Mouse (Mus musculus): Measurements from ENCODE around the gene Rbpms2. TPM values are rescaled to one million over a fixed set of nuclear protein-coding genes. Genes with fewer than 3 reads are reported as not detected.

Rbpms2 gene
- polyA plus RNA-seq, 1 experiment: 68.4 TPM

DNA sequence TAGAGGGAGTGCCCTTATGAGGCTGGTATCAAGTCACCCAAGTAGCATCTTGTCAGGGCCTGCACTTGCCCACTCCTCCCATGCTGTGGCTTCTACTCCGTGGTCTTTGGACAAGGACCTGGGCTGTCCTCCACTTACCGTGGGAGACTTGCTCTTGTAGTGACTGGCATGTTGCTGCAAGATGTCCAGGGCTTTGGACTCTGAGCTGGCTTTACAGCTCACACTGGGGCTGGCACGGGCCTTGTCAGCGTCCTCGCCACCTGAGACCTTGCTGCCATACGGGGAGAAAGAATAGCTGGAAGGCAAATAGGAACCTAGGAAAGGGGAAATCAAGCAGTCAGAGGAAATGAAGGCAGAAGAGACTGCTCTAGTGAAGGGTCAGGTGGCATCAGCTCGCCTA is 67.9 kb downstream of the Rbpms2 start:
- Histone ChIP-seq H3K4me3 (replicated peaks; ENCODE audit: control insufficient read depth, low read depth, low read length) (no peak overlapping the region), H3K4me1 (ENCODE audit: control insufficient read depth, insufficient read depth, low read length) (peaks cover 3% of the 10 kb centered on the region), H3K27ac (ENCODE audit: control insufficient read depth, insufficient read depth, low read depth, low read length, poor library complexity) (no peak overlapping the region)
- 68% methylated on average over 7 of the region's 7 CpGs for WGBS
- TF ChIP-seq POLR2A (IDR thresholded peaks at IDR 0.05; ENCODE audit: borderline replicate concordance, control insufficient read depth, low read depth, low read length) (no peak), CTCF (IDR thresholded peaks at IDR 0.05; ENCODE audit: control insufficient read depth, insufficient read depth, low read length) (no peak)

DNA sequence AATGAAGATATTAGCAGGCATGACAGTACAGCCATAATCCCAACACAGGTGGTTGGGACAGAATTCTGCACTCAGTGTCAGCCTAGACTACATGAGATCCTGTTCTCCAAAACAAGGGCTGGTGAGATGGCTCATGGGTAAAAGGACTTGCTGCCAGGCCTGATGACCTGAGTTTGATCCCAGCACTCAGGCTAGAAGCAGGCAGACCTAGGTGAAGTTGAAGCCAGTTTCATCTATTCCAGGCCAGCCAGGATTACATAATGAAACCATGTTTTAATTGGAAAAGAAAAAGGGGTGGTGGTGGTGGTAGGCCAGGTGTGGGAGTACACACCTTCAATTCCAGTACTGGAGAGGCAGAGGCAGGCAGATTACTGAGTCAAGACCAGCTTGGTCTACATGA is 68.5 kb downstream of the Rbpms2 start:
- TF ChIP-seq CTCF (IDR thresholded peaks at IDR 0.05; ENCODE audit: control insufficient read depth, insufficient read depth, low read length): no peak
- TF ChIP-seq POLR2A (IDR thresholded peaks at IDR 0.05; ENCODE audit: borderline replicate concordance, control insufficient read depth, low read depth, low read length): no peak
- H3K4me1 ChIP-seq (ENCODE audit: control insufficient read depth, insufficient read depth, low read length): peaks cover 2% of the 10 kb centered on the region
- no peak overlapping the region for H3K4me3 ChIP-seq (replicated peaks; ENCODE audit: control insufficient read depth, low read depth, low read length)
- H3K27ac ChIP-seq (ENCODE audit: control insufficient read depth, insufficient read depth, low read depth, low read length, poor library complexity): no peak overlapping the region

DNA sequence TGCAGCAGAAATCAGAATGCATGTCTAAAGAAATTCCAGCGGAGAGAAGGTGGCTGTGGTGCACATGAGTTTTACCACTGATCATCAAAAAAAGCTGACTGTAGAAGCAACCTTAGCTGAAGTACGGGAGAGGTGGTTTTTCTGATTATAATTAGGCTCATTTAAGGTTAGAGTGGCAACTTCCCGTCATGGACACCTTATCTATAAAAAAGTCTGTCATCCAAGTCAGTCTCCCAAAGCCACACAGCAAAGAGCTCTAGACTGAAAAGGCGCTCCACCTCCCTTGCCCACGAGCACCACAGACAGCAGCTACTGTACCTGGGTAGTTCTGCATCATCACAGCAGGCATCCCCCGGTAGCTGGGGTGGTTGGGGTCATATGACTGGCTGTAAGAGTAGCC is 71.1 kb downstream of the Rbpms2 start:
- 66% methylated on average over 6 of the region's 6 CpGs for WGBS
- H3K4me1 ChIP-seq (ENCODE audit: control insufficient read depth, insufficient read depth, low read length): no peaks in the 10 kb centered on the region
- H3K4me3 ChIP-seq (replicated peaks; ENCODE audit: control insufficient read depth, low read depth, low read length): no peak overlapping the region
- no peak for TF ChIP-seq POLR2A (IDR thresholded peaks at IDR 0.05; ENCODE audit: borderline replicate concordance, control insufficient read depth, low read depth, low read length)
- TF ChIP-seq CTCF (IDR thresholded peaks at IDR 0.05; ENCODE audit: control insufficient read depth, insufficient read depth, low read length): no peak
- H3K27ac ChIP-seq (ENCODE audit: control insufficient read depth, insufficient read depth, low read depth, low read length, poor library complexity): no peak overlapping the region

DNA sequence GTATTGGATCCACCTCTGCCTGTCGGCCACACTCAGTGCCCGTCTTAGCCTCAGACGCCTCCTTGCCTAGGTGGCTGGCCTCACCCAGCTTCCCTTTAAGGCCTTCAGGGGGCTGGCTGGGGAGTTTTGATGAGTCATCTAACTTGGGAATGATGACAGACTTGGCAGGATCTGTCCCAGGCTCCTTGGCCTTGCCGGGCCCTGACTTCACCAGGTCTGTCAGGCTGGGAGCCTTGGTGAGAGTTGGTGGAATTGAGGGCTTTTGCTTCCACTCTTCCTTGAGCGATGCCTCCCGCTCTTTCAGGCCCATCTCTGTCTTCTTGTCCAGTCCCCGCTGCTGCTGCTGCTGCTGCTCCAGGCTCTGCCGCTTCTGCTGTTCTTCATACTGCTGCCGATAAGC is 72.8 kb downstream of the Rbpms2 start:
- TF ChIP-seq CTCF (IDR thresholded peaks at IDR 0.05; ENCODE audit: control insufficient read depth, insufficient read depth, low read length): no peak
- no peak for TF ChIP-seq POLR2A (IDR thresholded peaks at IDR 0.05; ENCODE audit: borderline replicate concordance, control insufficient read depth, low read depth, low read length)
- no peak overlapping the region for H3K27ac ChIP-seq (ENCODE audit: control insufficient read depth, insufficient read depth, low read depth, low read length, poor library complexity)
- no peaks in the 10 kb centered on the region for H3K4me1 ChIP-seq (ENCODE audit: control insufficient read depth, insufficient read depth, low read length)
- WGBS: 84% methylated on average over 9 of the region's 9 CpGs
- H3K4me3 ChIP-seq (replicated peaks; ENCODE audit: control insufficient read depth, low read depth, low read length): no peak overlapping the region

DNA sequence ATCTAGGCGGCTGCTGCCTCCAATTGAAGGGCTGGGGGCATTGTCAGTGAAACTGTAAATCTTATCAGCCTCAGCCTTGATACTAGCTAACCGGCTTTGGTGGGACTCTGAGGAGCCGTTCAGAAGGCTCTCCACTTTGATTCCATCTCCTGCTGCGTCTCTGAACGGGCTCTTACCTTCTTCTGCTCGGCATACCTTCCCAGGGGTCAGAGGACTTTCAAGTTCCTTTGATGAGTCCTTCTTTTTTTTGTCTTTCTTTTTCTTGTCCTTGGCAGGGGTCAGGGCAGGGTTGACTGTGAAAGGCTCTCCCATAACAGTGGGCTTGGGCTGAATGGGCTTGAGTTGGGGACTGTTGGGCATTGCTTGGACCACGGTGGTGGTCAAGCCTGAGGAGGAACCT is 73.8 kb downstream of the Rbpms2 start:
- Histone ChIP-seq H3K27ac (ENCODE audit: control insufficient read depth, insufficient read depth, low read depth, low read length, poor library complexity) (no peak overlapping the region), H3K4me3 (replicated peaks; ENCODE audit: control insufficient read depth, low read depth, low read length) (no peak overlapping the region), H3K4me1 (ENCODE audit: control insufficient read depth, insufficient read depth, low read length) (no peaks in the 10 kb centered on the region)
- 94% methylated on average over 7 of the region's 7 CpGs for WGBS
- TF ChIP-seq CTCF (IDR thresholded peaks at IDR 0.05; ENCODE audit: control insufficient read depth, insufficient read depth, low read length) (no peak), POLR2A (IDR thresholded peaks at IDR 0.05; ENCODE audit: borderline replicate concordance, control insufficient read depth, low read depth, low read length) (no peak)

DNA sequence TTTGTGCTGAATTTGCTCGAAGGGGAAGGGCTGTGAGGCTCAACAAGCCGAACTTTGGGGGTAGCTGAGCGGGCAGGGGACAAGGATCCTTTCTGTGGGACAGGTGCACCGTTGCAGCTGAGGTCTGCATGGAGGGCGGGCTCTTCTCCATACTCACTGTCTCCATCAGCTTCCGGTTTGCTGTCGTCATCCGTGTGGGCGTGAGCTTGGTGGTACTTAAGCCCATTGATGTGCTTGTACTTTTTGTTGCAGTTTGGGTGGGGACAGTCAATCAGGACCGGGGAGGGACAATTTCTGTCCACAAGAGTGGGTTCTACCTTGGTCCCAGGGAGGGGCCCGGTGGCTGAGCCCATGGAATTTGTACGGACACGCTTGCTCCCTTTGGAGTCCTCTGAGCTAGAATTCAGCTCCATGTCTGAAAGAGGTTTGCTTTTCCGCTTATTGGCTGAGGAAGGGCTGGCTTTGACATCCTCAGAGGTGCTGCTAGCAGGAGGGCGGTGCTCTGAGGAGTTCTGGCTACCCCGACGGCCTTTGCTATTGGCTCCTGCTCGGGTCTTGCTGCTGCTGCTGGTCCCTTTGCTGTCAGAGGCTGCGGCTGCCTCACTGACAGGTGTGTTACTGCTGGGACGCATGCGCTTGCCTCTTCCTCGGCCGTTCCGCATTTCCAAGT is 74.6 kb downstream of the Rbpms2 start:
- H3K27ac ChIP-seq (ENCODE audit: control insufficient read depth, insufficient read depth, low read depth, low read length, poor library complexity): no peak overlapping the region
- TF ChIP-seq POLR2A (IDR thresholded peaks at IDR 0.05; ENCODE audit: borderline replicate concordance, control insufficient read depth, low read depth, low read length): no peak
- no peaks in the 10 kb centered on the region for H3K4me1 ChIP-seq (ENCODE audit: control insufficient read depth, insufficient read depth, low read length)
- no peak overlapping the region for H3K4me3 ChIP-seq (replicated peaks; ENCODE audit: control insufficient read depth, low read depth, low read length)
- WGBS: 92% methylated on average over 24 of the region's 24 CpGs

Other genes with a start within 250 kb of the Rbpms2 start
- gene Kbtbd13, start 238.0 kb upstream of the Rbpms2 start, polyA plus RNA-seq (2011; ENCODE audit: insufficient read depth, insufficient read length, low replicate concordance, missing spikeins): not detected in 2 replicates
- 0.40 TPM in 1 of 2 replicates, not detected in the other for gene Rasl12, start 231.1 kb upstream of the Rbpms2 start, polyA plus RNA-seq (2011; ENCODE audit: insufficient read depth, insufficient read length, low replicate concordance, missing spikeins)
- not detected in 2 replicates for gene Slc51b, start 206.7 kb upstream of the Rbpms2 start, polyA plus RNA-seq (2011; ENCODE audit: insufficient read depth, insufficient read length, low replicate concordance, missing spikeins)
- 7.7 and 18.7 TPM in 2 replicates for gene Mtfmt, start 193.9 kb upstream of the Rbpms2 start, polyA plus RNA-seq (2011; ENCODE audit: insufficient read depth, insufficient read length, low replicate concordance, missing spikeins)
- 7.8 and 16.5 TPM in 2 replicates for gene Spg21, start 168.7 kb upstream of the Rbpms2 start, polyA plus RNA-seq (2011; ENCODE audit: insufficient read depth, insufficient read length, low replicate concordance, missing spikeins)
- 1.2 TPM in 1 of 2 replicates, not detected in the other for gene Ankdd1a, start 109.5 kb upstream of the Rbpms2 start, polyA plus RNA-seq (2011; ENCODE audit: insufficient read depth, insufficient read length, low replicate concordance, missing spikeins)
- 25.7 and 55.0 TPM in 2 replicates for gene Plekho2, start 49.6 kb upstream of the Rbpms2 start, polyA plus RNA-seq (2011; ENCODE audit: insufficient read depth, insufficient read length, low replicate concordance, missing spikeins)
- gene Pif1, start 42.5 kb upstream of the Rbpms2 start, polyA plus RNA-seq (2011; ENCODE audit: insufficient read depth, insufficient read length, low replicate concordance, missing spikeins): 16.5 and 29.8 TPM in 2 replicates
- gene Oaz2, start 38.4 kb downstream of the Rbpms2 start, polyA plus RNA-seq (2011; ENCODE audit: insufficient read depth, insufficient read length, low replicate concordance, missing spikeins): 22.1 and 34.0 TPM in 2 replicates
- gene Zfp609, start 197.9 kb downstream of the Rbpms2 start, polyA plus RNA-seq (2011; ENCODE audit: insufficient read depth, insufficient read length, low replicate concordance, missing spikeins): 7.9 and 13.9 TPM in 2 replicates

All from bone marrow, adult 2 months (tissue).